Mouse (Mus musculus): ENCODE results near the gene Gpr87. TPM values are rescaled to one million over a fixed set of nuclear protein-coding genes. Genes with fewer than 3 reads are reported as not detected.

Gpr87 gene
- total and polyA plus RNA-seq, 2 experiments: not detected

GRCm38 (mm10) chr3:59131081-59131480 lies 63.8 kb downstream of the Gpr87 start:
- WGBS: 47% methylated on average over 4 of the region's 4 CpGs
- DNase-seq (ENCODE audit: extremely low read depth, low read depth, low spot score): no peak

GRCm38 (mm10) chr3:59130431-59130830 lies 64.5 kb downstream of the Gpr87 start:
- Histone ChIP-seq H3K4me1 (ENCODE audit: control insufficient read depth, insufficient read depth, low read length) (peaks cover 2% of the 10 kb centered on the region; the same call in 1 of the 2 replicates), H3K36me3 (ENCODE audit: control insufficient read depth, insufficient read depth, low read length) (no peaks in the 10 kb centered on the region), H3K27me3 (ENCODE audit: control insufficient read depth, insufficient read depth, low read length) (no peaks in the 10 kb centered on the region), H3K4me3 (ENCODE audit: insufficient read depth, low read depth, low read length) (peak overlapping the region; percentile 4; the same call in 1 of the 2 replicates), H3K79me2 (ENCODE audit: control insufficient read depth, insufficient read depth, low read length) (no peaks in the 10 kb centered on the region), H3K9ac (ENCODE audit: low read depth, low read length) (peak overlapping the region; percentile 12; the same call in 1 of the 2 replicates), H3K27ac (replicated peaks; ENCODE audit: insufficient read depth, low read depth, low read length) (0 out of 2 replicates have a peak overlapping the region, but pooled peaks have one; percentile 5)
- TF ChIP-seq CTCF (IDR thresholded peaks at IDR 0.05; ENCODE audit: low read depth, low read length) (no peak), POLR2A (IDR thresholded peaks at IDR 0.05; ENCODE audit: extremely low read depth, insufficient read depth, low read length) (no peak)
- DNase-seq (ENCODE audit: extremely low read depth, low read depth, low spot score): peak; percentile 74
- 22% methylated on average over 8 of the region's 8 CpGs for WGBS

More at GRCm38 (mm10) chr3:59131081-59131480, 63.8 kb downstream of the Gpr87 start:
- H3K4me3 ChIP-seq (ENCODE audit: insufficient read depth, low read depth, low read length): no peak overlapping the region
- H3K27me3 ChIP-seq (ENCODE audit: control insufficient read depth, insufficient read depth, low read length): no peaks in the 10 kb centered on the region
- H3K9ac ChIP-seq (ENCODE audit: low read depth, low read length): no peak overlapping the region
- H3K36me3 ChIP-seq (ENCODE audit: control insufficient read depth, insufficient read depth, low read length): no peaks in the 10 kb centered on the region
- H3K79me2 ChIP-seq (ENCODE audit: control insufficient read depth, insufficient read depth, low read length): no peaks in the 10 kb centered on the region
- peaks cover 2% of the 10 kb centered on the region; the same call in 1 of the 2 replicates for H3K4me1 ChIP-seq (ENCODE audit: control insufficient read depth, insufficient read depth, low read length)
- TF ChIP-seq POLR2A (IDR thresholded peaks at IDR 0.05; ENCODE audit: extremely low read depth, insufficient read depth, low read length) (no peak), CTCF (IDR thresholded peaks at IDR 0.05; ENCODE audit: low read depth, low read length) (no peak)
- H3K27ac ChIP-seq (replicated peaks; ENCODE audit: insufficient read depth, low read depth, low read length): no peak overlapping the region

GRCm38 (mm10) chr3:59129547-59129946 lies 65.4 kb downstream of the Gpr87 start:
- DNase-seq (ENCODE audit: extremely low read depth, low read depth, low spot score): no peak
- TF ChIP-seq POLR2A (IDR thresholded peaks at IDR 0.05; ENCODE audit: extremely low read depth, insufficient read depth, low read length): no peak
- TF ChIP-seq CTCF (IDR thresholded peaks at IDR 0.05; ENCODE audit: low read depth, low read length): no peak
- Histone ChIP-seq H3K27ac (replicated peaks; ENCODE audit: insufficient read depth, low read depth, low read length) (no peak overlapping the region), H3K36me3 (ENCODE audit: control insufficient read depth, insufficient read depth, low read length) (no peaks in the 10 kb centered on the region), H3K4me1 (ENCODE audit: control insufficient read depth, insufficient read depth, low read length) (peaks cover 2% of the 10 kb centered on the region; the same call in 1 of the 2 replicates), H3K4me3 (ENCODE audit: insufficient read depth, low read depth, low read length) (no peak overlapping the region), H3K9ac (ENCODE audit: low read depth, low read length) (no peak overlapping the region), H3K79me2 (ENCODE audit: control insufficient read depth, insufficient read depth, low read length) (no peaks in the 10 kb centered on the region), H3K27me3 (ENCODE audit: control insufficient read depth, insufficient read depth, low read length) (no peaks in the 10 kb centered on the region)
- 35% methylated on average over 3 of the region's 3 CpGs for WGBS

Other genes starting within 250 kb of the Gpr87 start
- 1.4 and 1.5 TPM in 2 replicates for gene Med12l, start 189.3 kb downstream of the Gpr87 start, total RNA-seq (2014; rRNA removed)
- gene Med12l, start 189.3 kb downstream of the Gpr87 start, polyA plus RNA-seq (2012; rRNA removed): 0.87 and 1.4 TPM in 2 replicates
- 0.28 and 0.40 TPM in 2 replicates for gene Gpr171, start 93.3 kb downstream of the Gpr87 start, total RNA-seq (2014; rRNA removed)
- 0.09 TPM in 1 of 2 replicates, not detected in the other for gene Gpr171, start 93.3 kb downstream of the Gpr87 start, polyA plus RNA-seq (2012; rRNA removed)
- 2.1 and 2.3 TPM in 2 replicates for gene P2ry14, start 41.5 kb downstream of the Gpr87 start, total RNA-seq (2014; rRNA removed)
- 0.77 and 1.2 TPM in 2 replicates for gene P2ry14, start 41.5 kb downstream of the Gpr87 start, polyA plus RNA-seq (2012; rRNA removed)
- 5.2 and 5.5 TPM in 2 replicates for gene P2ry13, start 15.8 kb upstream of the Gpr87 start, total RNA-seq (2014; rRNA removed)
- 0.62 and 1.6 TPM in 2 replicates for gene P2ry13, start 15.8 kb upstream of the Gpr87 start, polyA plus RNA-seq (2012; rRNA removed)
- gene P2ry12, start 67.8 kb upstream of the Gpr87 start, total RNA-seq (2014; rRNA removed): 2.3 and 2.6 TPM in 2 replicates
- 1.3 and 1.7 TPM in 2 replicates for gene P2ry12, start 67.8 kb upstream of the Gpr87 start, polyA plus RNA-seq (2012; rRNA removed)
- 0.65 and 1.0 TPM in 2 replicates for gene Igsf10, start 149.3 kb upstream of the Gpr87 start, total RNA-seq (2014; rRNA removed)
- 0.22 and 0.23 TPM in 2 replicates for gene Igsf10, start 149.3 kb upstream of the Gpr87 start, polyA plus RNA-seq (2012; rRNA removed)